In genomic region chr16:89762096-89762495, GRCm38 (mm10) we compare ENCODE assay signal across 16 mouse cellular contexts.
A peak's percentile ranks its signal among the peaks of the same experiment; 100 is the strongest.
DNase-seq lines count a peak whose midpoint lies in the region; ATAC-seq and TF ChIP-seq lines count a peak whose summit lies in the region.
"Had no signal": no experiment of that assay in that cellular context is flagged by ENCODE, and none has a peak within 500 bp of the region (broad histone marks: within the 10 kb centered on the region; RNA-seq: fewer than 3 reads in every experiment).

No protein-coding gene starts in this region.

- 47% methylated on average over 8 of the region's 8 CpGs for WGBS in heart, embryonic 12.5 days
- 18% methylated on average over 8 of the region's 8 CpGs for WGBS in heart, adult 2 months
- 64% methylated on average over 8 of the region's 8 CpGs for WGBS in midbrain, postnatal 0 days
- WGBS in midbrain, embryonic 11.5 days = 83% methylated on average over 8 of the region's 8 CpGs
- 19% methylated on average over 8 of the region's 8 CpGs for WGBS in heart, postnatal 0 days

- no peaks in the 10 kb centered on the region for H3K36me3 ChIP-seq in heart, embryonic 12.5 days
- H3K36me3 ChIP-seq in heart, adult 2 months (ENCODE audit: control insufficient read depth, insufficient read depth, low read length) = no peaks in the 10 kb centered on the region
- no peaks in the 10 kb centered on the region for H3K36me3 ChIP-seq in midbrain, postnatal 0 days (ENCODE audit: insufficient read depth, low read length)
- no peaks in the 10 kb centered on the region for H3K36me3 ChIP-seq in midbrain, embryonic 11.5 days (ENCODE audit: control insufficient read depth, insufficient read depth, low read length)
- no peaks in the 10 kb centered on the region for H3K36me3 ChIP-seq in heart, postnatal 0 days (replicated peaks; ENCODE audit: control insufficient read depth, insufficient read depth, low read length)
- H3K36me3 ChIP-seq: forebrain, embryonic 10.5 days; hindbrain, embryonic 12.5 days; neural tube, embryonic 15.5 days had no signal

- H3K4me2 ChIP-seq in heart, embryonic 12.5 days = peak overlapping the region; percentile 39
- no peak overlapping the region for H3K4me2 ChIP-seq in midbrain, postnatal 0 days (ENCODE audit: low read depth, low read length, poor library complexity, severe bottlenecking)
- H3K4me2 ChIP-seq in midbrain, embryonic 11.5 days = no peak overlapping the region
- H3K4me2 ChIP-seq in heart, postnatal 0 days (ENCODE audit: low read depth, low read length) = peak overlapping the region; percentile 17; the same call in 1 of the 2 replicates
- H3K4me2 ChIP-seq: hindbrain, embryonic 12.5 days; neural tube, embryonic 15.5 days had no signal

- no peak for TF ChIP-seq CTCF in heart, adult 2 months (IDR thresholded peaks at IDR 0.05)
- TF ChIP-seq CTCF in midbrain, postnatal 0 days (IDR thresholded peaks at IDR 0.05) = no peak
- TF ChIP-seq CTCF in heart, postnatal 0 days (IDR thresholded peaks at IDR 0.05; ENCODE audit: low read depth) = no peak

- no peak overlapping the region for H3K4me3 ChIP-seq in heart, embryonic 12.5 days
- no peak overlapping the region for H3K4me3 ChIP-seq in heart, adult 2 months
- H3K4me3 ChIP-seq in midbrain, postnatal 0 days (ENCODE audit: low read depth, low read length) = no peak overlapping the region
- H3K4me3 ChIP-seq in midbrain, embryonic 11.5 days (ENCODE audit: low read depth, low read length) = no peak overlapping the region
- no peak overlapping the region for H3K4me3 ChIP-seq in heart, postnatal 0 days (ENCODE audit: low read depth, low read length)
- H3K4me3 ChIP-seq: forebrain, embryonic 10.5 days; gastrocnemius, adult 2 months; hindbrain, embryonic 12.5 days; neural tube, embryonic 15.5 days had no signal

- ATAC-seq in heart, embryonic 12.5 days (ENCODE audit: insufficient number of reproducible peaks, low FRiP score) = no peak
- no peak for ATAC-seq in midbrain, postnatal 0 days (ENCODE audit: low FRiP score)
- no peak for ATAC-seq in midbrain, embryonic 11.5 days (ENCODE audit: low FRiP score)
- peak; percentile 27; the same call in 1 of the 2 replicates for ATAC-seq in heart, postnatal 0 days (ENCODE audit: insufficient read depth, low read depth)
- ATAC-seq: intestine, embryonic 16.5 days had no signal

- H3K79me2 ChIP-seq in heart, adult 2 months (replicated peaks; ENCODE audit: control insufficient read depth, insufficient read depth, low read length) = no peaks in the 10 kb centered on the region

- H3K27ac ChIP-seq in heart, embryonic 12.5 days (ENCODE audit: poor library complexity, severe bottlenecking) = no peak overlapping the region
- H3K27ac ChIP-seq in heart, adult 2 months = no peak overlapping the region
- no peak overlapping the region for H3K27ac ChIP-seq in midbrain, postnatal 0 days (ENCODE audit: low read depth, low read length)
- no peak overlapping the region for H3K27ac ChIP-seq in midbrain, embryonic 11.5 days (ENCODE audit: low read depth, low read length)
- no peak overlapping the region for H3K27ac ChIP-seq in heart, postnatal 0 days (ENCODE audit: low read depth)
- H3K27ac ChIP-seq: forebrain, embryonic 10.5 days; gastrocnemius, adult 2 months; hindbrain, embryonic 12.5 days; liver, embryonic 14.5 days; neural tube, embryonic 15.5 days had no signal

- DNase-seq in heart, adult 2 months = no peak
- peak; percentile 28 for DNase-seq in midbrain, postnatal 0 days (ENCODE audit: low spot score)
- no peak for DNase-seq in midbrain, embryonic 11.5 days (ENCODE audit: low spot score, missing footprints)
- peak; percentile 19 for DNase-seq in heart, postnatal 0 days (ENCODE audit: low spot score)
- DNase-seq in lung, postnatal 14 days = peak; percentile 25
- no peak for DNase-seq in embryo, embryonic 10.5 days (ENCODE audit: low spot score)
- DNase-seq: cerebellum, adult 9-11 months; gastrocnemius, adult 2 months; layer of hippocampus, postnatal 36 days; right cerebral cortex, postnatal 25 days had no signal

- H3K9me3 ChIP-seq in heart, embryonic 12.5 days (replicated peaks) = peaks cover 4% of the 10 kb centered on the region; the same call in 1 of the 2 replicates
- H3K9me3 ChIP-seq in midbrain, postnatal 0 days (ENCODE audit: low read length) = no peaks in the 10 kb centered on the region
- H3K9me3 ChIP-seq in midbrain, embryonic 11.5 days (ENCODE audit: control insufficient read depth, low read length) = peaks cover 3% of the 10 kb centered on the region; the same call in 1 of the 2 replicates
- no peaks in the 10 kb centered on the region for H3K9me3 ChIP-seq in heart, postnatal 0 days (replicated peaks; ENCODE audit: control insufficient read depth, low read length)
- H3K9me3 ChIP-seq: neural tube, embryonic 15.5 days had no signal

- intact Hi-C loops in heart, adult 2 months (cut with DNase I) = loop anchor here (10.0 kb wide), 3 partner anchors 147 to 1367 kb away; no protein-coding TSS in a partner anchor

- H3K9ac ChIP-seq in heart, embryonic 12.5 days = no peak overlapping the region
- H3K9ac ChIP-seq in heart, adult 2 months (ENCODE audit: low read depth, low read length) = no peak overlapping the region
- H3K9ac ChIP-seq in midbrain, postnatal 0 days (replicated peaks; ENCODE audit: low read length, poor library complexity, severe bottlenecking) = no peak overlapping the region
- no peak overlapping the region for H3K9ac ChIP-seq in midbrain, embryonic 11.5 days (ENCODE audit: low read length)
- no peak overlapping the region for H3K9ac ChIP-seq in heart, postnatal 0 days (replicated peaks; ENCODE audit: low read depth, low read length)
- H3K9ac ChIP-seq: hindbrain, embryonic 12.5 days; liver, embryonic 14.5 days; neural tube, embryonic 15.5 days had no signal

- H3K4me1 ChIP-seq in heart, embryonic 12.5 days (replicated peaks) = 0 out of 2 replicates have a peak, but pooled peaks cover 5% of the 10 kb centered on the region
- no peaks in the 10 kb centered on the region for H3K4me1 ChIP-seq in heart, adult 2 months (ENCODE audit: control insufficient read depth, insufficient read depth, low read length)
- H3K4me1 ChIP-seq in midbrain, postnatal 0 days (ENCODE audit: insufficient read depth, low read length) = no peaks in the 10 kb centered on the region
- no peaks in the 10 kb centered on the region for H3K4me1 ChIP-seq in midbrain, embryonic 11.5 days (ENCODE audit: control insufficient read depth, insufficient read depth, low read length)
- H3K4me1 ChIP-seq in heart, postnatal 0 days (ENCODE audit: control insufficient read depth, insufficient read depth) = no peaks in the 10 kb centered on the region

- no peak for TF ChIP-seq POLR2A in heart, adult 2 months (IDR thresholded peaks at IDR 0.05; ENCODE audit: insufficient read depth, low read depth, low read length)

- H3K27me3 ChIP-seq in heart, embryonic 12.5 days (replicated peaks) = no peaks in the 10 kb centered on the region
- H3K27me3 ChIP-seq in heart, adult 2 months (ENCODE audit: control insufficient read depth, insufficient read depth, low read length) = no peaks in the 10 kb centered on the region
- no peaks in the 10 kb centered on the region; the same call in 1 of the 2 replicates for H3K27me3 ChIP-seq in midbrain, postnatal 0 days (ENCODE audit: insufficient read depth, low read length)
- H3K27me3 ChIP-seq in midbrain, embryonic 11.5 days (ENCODE audit: control insufficient read depth, insufficient read depth, low read length) = no peaks in the 10 kb centered on the region
- 0 out of 2 replicates have a peak, but pooled peaks cover 3% of the 10 kb centered on the region for H3K27me3 ChIP-seq in heart, postnatal 0 days (ENCODE audit: control insufficient read depth, insufficient read depth, low read length)
- H3K27me3 ChIP-seq: hindbrain, embryonic 12.5 days; neural tube, embryonic 15.5 days had no signal

- TF ChIP-seq EP300 in heart, adult 2 months (IDR thresholded peaks at IDR 0.05; ENCODE audit: insufficient read depth, low read depth, low read length) = no peak
- TF ChIP-seq EP300 in heart, postnatal 0 days (IDR thresholded peaks at IDR 0.05; ENCODE audit: low read depth) = no peak

Comparison
In these comparisons a context has a peak if more than half of its experiments do, and no peak if none do; other contexts are left out.
1. DNase-seq: peak in midbrain, postnatal 0 days (single experiment), heart, postnatal 0 days (single experiment) and lung, postnatal 14 days (single experiment); none in heart, adult 2 months (0 of 2), midbrain, embryonic 11.5 days (single experiment) and embryo, embryonic 10.5 days (single experiment).
2. H3K4me2 ChIP-seq: peak in heart, embryonic 12.5 days (single experiment) and heart, postnatal 0 days (single experiment); none in midbrain, postnatal 0 days (single experiment) and midbrain, embryonic 11.5 days (single experiment).